Mouse (Mus musculus) heart, embryonic 14.5 days (tissue): ENCODE data around the gene Gp6. TPM values are rescaled to one million over a fixed set of nuclear protein-coding genes. Genes with fewer than 3 reads are reported as not detected.
"Not testable (repeated sequence)": the region's sequence is repeated elsewhere in the genome, so short reads cannot be mapped to it uniquely, and the experiment has no call there.

Source experiments
- ATAC-seq: fragments of 200-750 bp; cut with Nextera tagmentation; 2 replicates; pipeline ENCODE4 v1.8.0; 2017; ENCODE audit warnings: low read depth, moderate TSS enrichment; ENCODE audit not compliant: insufficient number of reproducible peaks, insufficient read depth, low FRiP score
- H3K27ac ChIP-seq, 2 experiments: fragments of 200-500 bp in 1 of 2; fragments of 300-500 bp in 1 of 2; sonication (generic) in 1 of 2; replicated peaks in 1 of 2; 2 replicates each; pipeline ENCODE4 v1.5.1; 2012 to 2014; ENCODE audit warnings: low read depth in 2 of 2, low read length in 2 of 2, control low read depth in 1 of 2, mild to moderate bottlenecking in 1 of 2, mixed read lengths in 1 of 2; ENCODE audit not compliant: control insufficient read depth in 1 of 2, insufficient read depth in 1 of 2
- H3K27me3 ChIP-seq: fragments of 300-500 bp; sonication (generic); 2 replicates; pipeline ENCODE4 v1.6.1; 2014; ENCODE audit warnings: mild to moderate bottlenecking, low read length, control low read depth; ENCODE audit not compliant: control insufficient read depth, insufficient read depth
- H3K36me3 ChIP-seq: fragments of 300-500 bp; sonication (generic); 2 replicates; pipeline ENCODE4 v1.6.1; 2014; ENCODE audit warnings: mild to moderate bottlenecking, control low read depth, low read length, mixed read lengths; ENCODE audit not compliant: control insufficient read depth, insufficient read depth
- H3K4me1 ChIP-seq, 2 experiments: fragments of 200-500 bp in 1 of 2; fragments of 300-500 bp in 1 of 2; sonication (generic) in 1 of 2; 2 replicates each; pipeline ENCODE4 v1.6.1; 2012 to 2014; ENCODE audit warnings: low read length in 2 of 2, control low read depth in 1 of 2, mixed read lengths in 1 of 2; ENCODE audit not compliant: control insufficient read depth in 2 of 2, insufficient read depth in 2 of 2
- H3K4me2 ChIP-seq: fragments of 300-500 bp; sonication (generic); 2 replicates; pipeline ENCODE4 v1.6.1; 2014; ENCODE audit warnings: mild to moderate bottlenecking, low read length
- H3K4me3 ChIP-seq, 2 experiments: fragments of 200-500 bp in 1 of 2; fragments of 300-500 bp in 1 of 2; sonication (generic) in 1 of 2; 2 replicates each; pipeline ENCODE4 v1.5.1; 2012 to 2014; ENCODE audit warnings: low read length in 2 of 2, mild to moderate bottlenecking in 2 of 2, control low read depth in 1 of 2, low read depth in 1 of 2, moderate library complexity in 1 of 2; ENCODE audit not compliant: control insufficient read depth in 1 of 2, insufficient read depth in 1 of 2
- H3K9ac ChIP-seq: fragments of 300-500 bp; sonication (generic); 2 replicates; pipeline ENCODE4 v1.6.1; 2014; ENCODE audit warnings: mild to moderate bottlenecking, low read length
- H3K9me3 ChIP-seq: fragments of 300-500 bp; sonication (generic); 2 replicates; pipeline ENCODE4 v1.6.1; 2016; ENCODE audit warnings: low read length, control low read depth; ENCODE audit not compliant: control insufficient read depth
- WGBS: fragments of 180-500 bp; shearing (Covaris S2); extraction: QIAGEN DNeasy Blood & Tissue Kit; methylation state at CpG from one replicate; pipeline ENCODE4 v1.1.7; 2014; 5-methylcytosine and 5-hydroxymethylcytosine counted together
- polyA plus RNA-seq: library from polyadenylated mRNA; unstranded; fragments of >200 nt; fragmentation: Nextera tagmentation; extraction: Ambion mirVana; gene quantifications from 2 replicates; pipeline ENCODE4 v1.2.1, GENCODE M21; 2014

Gp6 gene
- polyA plus RNA-seq, 1 experiment from 2014 or later = 0.34 TPM

- no peak overlapping the region for H3K4me2 ChIP-seq
- 94% methylated on average over 9 of the region's 9 CpGs for WGBS
- peaks cover 97% of the 10 kb centered on the region for H3K36me3 ChIP-seq
- no peak overlapping the region for H3K4me3 ChIP-seq
- no peaks in the 10 kb centered on the region for H3K27me3 ChIP-seq
- H3K9me3 ChIP-seq = no peaks in the 10 kb centered on the region
- H3K27ac ChIP-seq = no peak overlapping the region
- H3K9ac ChIP-seq = no peak overlapping the region
- ATAC-seq = no peak
- H3K4me1 ChIP-seq = no peaks in the 10 kb centered on the region
Observed at GRCm38 (mm10) chr7:4430246-4430844, 32.8 kb upstream of the Gp6 start.

- Histone ChIP-seq H3K9ac (no peak overlapping the region), H3K4me1 (no peaks in the 10 kb centered on the region), H3K4me2 (no peak overlapping the region), H3K36me3 (peaks cover 87% of the 10 kb centered on the region), H3K27me3 (no peaks in the 10 kb centered on the region), H3K4me3 (no peak overlapping the region), H3K9me3 (no peaks in the 10 kb centered on the region), H3K27ac (no peak overlapping the region)
- 50% methylated on average over 7 of the region's 7 CpGs for WGBS
- ATAC-seq = peak; percentile 75
Observed at GRCm38 (mm10) chr7:4427161-4427912, 29.8 kb upstream of the Gp6 start.

GRCm38 (mm10) chr7:4420230-4420629 lies 22.7 kb upstream of the Gp6 start:
- H3K27ac ChIP-seq = no peak overlapping the region
- H3K36me3 ChIP-seq = peaks cover 18% of the 10 kb centered on the region
- no peak overlapping the region for H3K4me3 ChIP-seq
- no peak overlapping the region for H3K4me2 ChIP-seq
- no peak overlapping the region for H3K9ac ChIP-seq
- H3K27me3 ChIP-seq = no peaks in the 10 kb centered on the region
- no peak for ATAC-seq
- H3K4me1 ChIP-seq = no peaks in the 10 kb centered on the region
- H3K9me3 ChIP-seq = no peaks in the 10 kb centered on the region
- WGBS = 48% methylated on average over 4 of the region's 4 CpGs

GRCm38 (mm10) chr7:4419681-4420080 lies 22.1 kb upstream of the Gp6 start:
- Histone ChIP-seq H3K4me1 (no peaks in the 10 kb centered on the region), H3K9ac (no peak overlapping the region), H3K4me3 (no peak overlapping the region), H3K27me3 (no peaks in the 10 kb centered on the region), H3K4me2 (no peak overlapping the region), H3K36me3 (peaks cover 13% of the 10 kb centered on the region), H3K9me3 (no peaks in the 10 kb centered on the region), H3K27ac (no peak overlapping the region)
- ATAC-seq = no peak
- WGBS = 78% methylated on average over 6 of the region's 6 CpGs

GRCm38 (mm10) chr7:4412406-4412805 lies 14.9 kb upstream of the Gp6 start:
- H3K4me1 ChIP-seq, H3K4me3 ChIP-seq, H3K36me3 ChIP-seq, H3K27me3 ChIP-seq, ATAC-seq, H3K27ac ChIP-seq, H3K9ac ChIP-seq, H3K4me2 ChIP-seq, H3K9me3 ChIP-seq: not testable (repeated sequence)
- WGBS = 88% methylated on average over 15 of the region's 15 CpGs

- H3K9ac ChIP-seq = no peak overlapping the region
- no peak overlapping the region for H3K4me3 ChIP-seq
- ATAC-seq = no peak
- H3K9me3 ChIP-seq = no peaks in the 10 kb centered on the region
- H3K27ac ChIP-seq = no peak overlapping the region
- H3K36me3 ChIP-seq = no peaks in the 10 kb centered on the region
- 76% methylated on average over 7 of the region's 7 CpGs for WGBS
- H3K27me3 ChIP-seq = no peaks in the 10 kb centered on the region
- H3K4me2 ChIP-seq = no peak overlapping the region
- H3K4me1 ChIP-seq = no peaks in the 10 kb centered on the region
Observed at GRCm38 (mm10) chr7:4373521-4373920, 24.0 kb downstream of the Gp6 start.

- no peak within 1 kb of the TSS for H3K9ac ChIP-seq
- no peak within 1 kb of the TSS for H3K27ac ChIP-seq
- no peaks in the 10 kb centered on the region for H3K36me3 ChIP-seq
- ATAC-seq = no peak
- H3K27me3 ChIP-seq = no peaks in the 10 kb centered on the region
- no peak within 1 kb of the TSS for H3K4me2 ChIP-seq
- H3K4me1 ChIP-seq = no peaks in the 10 kb centered on the region
- H3K4me3 ChIP-seq = no peak within 1 kb of the TSS
- no peaks in the 10 kb centered on the region for H3K9me3 ChIP-seq
Observed at GRCm38 (mm10) chr7:4337509-4337908, 60.0 kb downstream of the Gp6 start, which contains the start of gene Ncr1. Gene Ncr1, plus strand, starts transcription at chr7:4337724.

- Histone ChIP-seq H3K9me3 (no peaks in the 10 kb centered on the region), H3K36me3 (no peaks in the 10 kb centered on the region), H3K27ac (no peak overlapping the region), H3K4me1 (no peaks in the 10 kb centered on the region), H3K27me3 (no peaks in the 10 kb centered on the region), H3K9ac (no peak overlapping the region), H3K4me2 (no peak overlapping the region), H3K4me3 (no peak overlapping the region)
- no peak for ATAC-seq
- WGBS = 52% methylated on average over 2 of the region's 2 CpGs
Observed at GRCm38 (mm10) chr7:4323301-4323700, 74.2 kb downstream of the Gp6 start.
